Mouse (Mus musculus) layer of hippocampus, adult 8-10 months (tissue): ENCODE measurements at regions not wholly inside any gene's neighbourhood (a gene's known extent, or its start where the extent isn't known, plus 50 kb on each side); places are given as distances from the start of the nearest gene placed in this dataset.
"Not testable (repeated sequence)": the region's sequence is repeated elsewhere in the genome, so short reads cannot be mapped to it uniquely, and the experiment has no call there.

ENCODE experiments used
- DNase-seq, 2 experiments: peaks; one replicate each; pipeline ENCODE4 v3.0.0; 2022; ENCODE audit warnings: low spot score in 2 of 2

- no peak for DNase-seq
These were observed 114.4 kb downstream of the Dicer1 start for GRCm38 (mm10) chr12:104637046-104638032.

DNA sequence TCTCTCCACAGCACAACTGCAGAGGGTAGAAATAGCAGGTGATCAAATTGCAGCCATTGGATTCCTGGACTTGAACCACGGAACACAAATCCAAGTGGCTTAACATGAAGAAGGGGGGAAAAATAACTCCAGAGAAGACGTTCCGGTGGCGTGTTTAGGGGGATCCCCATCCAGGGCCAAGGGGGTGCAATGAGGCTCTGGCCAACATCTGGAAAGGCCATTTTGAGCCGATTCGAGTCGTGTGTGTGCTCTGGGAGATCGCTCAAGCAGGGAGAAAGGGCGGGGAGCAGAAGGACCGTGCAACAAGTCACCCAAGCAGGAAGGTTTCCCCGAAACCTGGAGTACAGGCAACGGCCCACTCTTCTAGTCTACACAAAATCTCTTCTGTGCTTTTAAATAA lies 115.3 kb downstream of the Dicer1 start:
- no peak for DNase-seq

- DNase-seq = no peak
These were observed 116.9 kb downstream of the Dicer1 start for GRCm38 (mm10) chr12:104634818-104635217.

DNA sequence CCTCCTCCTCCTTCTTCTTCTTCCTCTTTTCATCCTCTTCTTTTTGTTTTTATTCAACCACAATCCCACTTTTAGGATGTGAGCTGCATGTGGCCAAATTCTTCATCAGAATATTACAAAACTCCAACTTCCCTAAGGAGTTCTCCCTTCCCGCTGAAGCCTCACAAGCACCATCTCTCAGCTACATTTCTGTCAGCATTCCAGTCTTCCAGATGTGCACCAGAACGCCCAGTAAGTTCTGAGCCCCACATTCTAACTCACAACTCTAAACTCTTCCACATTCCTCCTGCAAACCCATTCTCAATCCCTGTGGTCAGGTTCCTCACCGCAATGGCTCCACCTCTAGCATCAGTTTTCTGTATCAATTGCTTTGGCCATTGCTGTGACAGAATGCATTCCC lies 121.2 kb downstream of the Dicer1 start:
- no peak for DNase-seq

DNA sequence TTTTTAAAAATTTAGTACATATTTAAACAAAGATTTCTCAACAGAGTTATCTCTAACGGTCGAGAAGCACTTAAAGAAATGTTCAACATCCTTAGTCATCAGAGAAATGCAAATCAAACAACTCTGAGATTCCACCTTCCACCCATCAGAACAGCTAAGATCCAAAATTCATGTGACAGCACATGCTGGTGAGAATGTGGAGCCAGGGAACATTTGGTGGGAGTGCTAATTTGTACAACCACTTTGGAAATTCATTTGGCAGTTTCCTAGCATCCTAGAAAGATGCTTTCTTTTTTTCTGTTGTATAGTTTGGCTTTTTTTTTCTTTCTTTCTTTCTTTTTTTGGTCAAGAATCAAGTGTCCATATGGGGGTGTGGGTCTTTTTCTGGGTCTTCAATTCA lies 122.3 kb downstream of the Dicer1 start:
- DNase-seq = peak in 1 of 2 experiments; percentile 19

DNA sequence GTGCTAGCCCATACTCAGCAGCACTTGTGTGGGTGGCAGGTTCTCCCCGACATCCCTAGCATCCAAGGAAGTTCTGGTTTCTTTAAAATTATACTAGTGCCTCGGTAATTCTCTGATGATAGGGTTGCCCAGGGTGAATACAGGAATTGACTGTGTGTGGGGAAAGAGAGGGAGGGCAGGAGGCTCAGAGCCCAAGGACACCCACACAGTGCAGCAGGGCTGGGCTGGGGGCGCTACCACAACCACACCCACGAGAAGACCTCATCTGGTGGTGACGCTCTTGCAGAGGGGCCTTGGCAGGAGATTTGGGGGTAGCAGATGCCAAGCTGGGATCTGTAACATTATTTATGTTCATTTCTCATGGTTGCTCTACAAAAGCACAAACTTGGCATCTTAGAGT lies 125.7 kb downstream of the Dicer1 start:
- no peak for DNase-seq

- no peak for DNase-seq
These were observed 127.7 kb downstream of the Dicer1 start for GRCm38 (mm10) chr12:104623896-104624685.

GRCm38 (mm10) chr12:104617111-104617725 lies 134.5 kb downstream of the Dicer1 start:
- peak; percentile 59 to 63 for DNase-seq

DNA sequence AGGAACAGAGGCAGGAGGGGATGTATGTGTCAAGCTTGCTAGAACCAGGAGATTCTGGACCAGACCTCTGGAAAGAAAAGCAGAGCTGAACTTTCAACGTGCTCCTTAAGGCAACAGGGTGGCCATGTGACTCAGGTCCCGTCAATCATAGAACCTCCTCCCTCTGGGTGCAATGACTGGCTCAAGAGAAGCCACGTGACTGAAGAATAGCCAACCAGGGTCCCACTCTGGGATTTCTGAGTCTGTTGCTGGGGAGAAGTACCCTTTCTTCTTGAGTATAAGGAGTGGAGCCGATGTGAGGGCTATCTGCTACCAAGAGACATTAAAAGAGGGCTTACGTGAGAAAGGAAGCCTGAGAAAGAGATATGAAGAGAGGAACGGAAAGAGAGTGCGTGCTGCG lies 137.5 kb downstream of the Dicer1 start:
- no peak for DNase-seq

GRCm38 (mm10) chr12:104609767-104610166 lies 136.6 kb upstream of the Gsc start:
- DNase-seq = peak in 1 of 2 experiments; percentile 12

- DNase-seq = not testable (repeated sequence)
These were observed 135.8 kb upstream of the Gsc start for GRCm38 (mm10) chr12:104608956-104609355.

DNA sequence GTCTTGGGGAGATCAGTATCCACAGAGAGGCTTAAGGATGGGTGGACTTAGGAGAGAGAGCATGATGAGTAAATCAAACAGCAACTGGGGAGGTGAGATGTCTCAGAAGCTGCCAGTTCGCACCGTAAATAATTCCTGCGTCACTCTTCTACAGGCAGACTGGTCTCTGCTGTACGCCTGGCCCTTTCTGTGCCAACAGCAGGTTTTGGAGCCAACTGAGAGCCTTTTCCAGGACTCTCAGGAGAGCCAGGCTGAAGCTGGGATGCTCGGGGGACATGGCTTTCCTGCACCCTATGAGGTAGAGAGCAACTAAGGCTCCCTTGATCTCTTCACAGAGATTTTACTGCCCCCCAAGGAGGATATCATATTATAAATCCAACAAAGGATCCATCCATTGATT lies 134.3 kb upstream of the Gsc start:
- no peak for DNase-seq

- DNase-seq = no peak
These were observed 132.6 kb upstream of the Gsc start for GRCm38 (mm10) chr12:104605535-104606399.

DNA sequence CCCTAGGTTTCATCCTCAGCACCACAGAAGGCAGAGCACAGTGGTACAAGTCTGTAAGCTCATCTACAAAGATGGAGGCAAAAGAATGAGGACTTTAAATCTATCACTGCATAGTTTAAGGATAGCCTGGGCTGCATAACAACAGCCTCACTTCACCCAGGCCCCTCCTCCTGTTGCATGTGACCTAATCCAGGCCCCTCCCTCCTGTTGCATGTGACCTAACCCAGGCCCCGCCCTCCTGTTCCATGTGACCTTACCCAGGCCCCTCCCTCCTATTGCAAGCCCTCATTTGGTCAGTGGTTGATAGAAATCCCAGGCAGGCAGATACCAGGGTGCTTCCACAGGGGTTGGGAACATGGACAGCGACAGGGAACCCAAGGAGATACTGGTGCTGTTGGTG lies 124.9 kb upstream of the Gsc start:
- no peak for DNase-seq

- DNase-seq = peak; percentile 49 to 53
These were observed 120.5 kb upstream of the Gsc start for GRCm38 (mm10) chr12:104593526-104594155.

DNA sequence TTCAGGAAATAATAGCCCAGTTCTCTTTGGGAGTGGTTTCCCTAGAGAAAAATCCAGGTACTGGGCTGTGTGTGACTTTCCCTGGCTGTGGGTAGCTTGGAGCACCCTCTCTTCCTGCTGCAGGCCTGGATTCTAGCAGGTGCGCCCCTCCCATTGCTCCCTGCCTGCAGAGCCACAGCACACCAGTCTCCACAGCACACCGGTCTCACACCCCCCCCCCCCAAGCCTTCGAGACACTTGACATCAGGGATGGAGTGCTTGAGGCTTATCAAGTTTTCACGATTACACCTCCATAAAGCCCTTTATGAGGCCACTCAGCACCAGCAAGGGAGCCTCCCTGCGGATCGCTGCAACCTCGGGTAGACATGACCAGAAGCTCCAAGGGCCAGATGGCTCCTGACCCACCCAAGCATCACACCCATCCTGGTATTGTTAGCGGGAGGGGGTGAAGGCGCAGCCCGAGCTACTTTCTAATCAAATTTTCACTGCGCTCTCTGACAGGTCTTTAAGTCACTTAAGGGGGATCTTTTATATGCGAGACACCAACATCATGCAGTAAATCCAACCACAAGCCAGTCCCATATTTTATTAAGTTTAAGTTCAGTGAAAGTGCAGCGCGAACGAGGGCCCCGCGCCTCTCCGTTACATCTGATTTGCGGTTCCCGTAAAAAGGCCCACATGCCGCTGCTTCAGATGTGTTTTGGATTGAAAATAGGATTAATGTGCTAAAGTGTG lies 119.8 kb upstream of the Gsc start:
- no peak for DNase-seq

DNA sequence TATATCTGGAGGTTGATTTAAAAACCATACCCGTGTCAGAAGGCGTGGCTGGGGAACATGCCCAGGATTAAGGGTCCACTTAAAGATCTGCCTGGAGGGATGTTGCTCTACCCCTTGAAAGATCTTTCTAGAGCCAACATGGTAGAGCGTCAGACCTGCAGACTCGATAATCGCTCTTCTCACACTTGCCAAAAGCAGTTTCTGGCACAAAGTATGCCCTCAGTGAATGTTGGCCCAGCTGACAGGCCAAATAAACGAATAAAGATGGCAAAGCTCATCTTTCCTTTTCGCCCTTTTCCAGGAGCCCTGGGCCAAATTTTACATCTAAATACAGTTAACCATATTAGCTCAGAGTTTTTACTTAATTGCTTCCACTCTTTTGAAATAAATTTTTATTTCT lies 118.4 kb upstream of the Gsc start:
- DNase-seq = no peak

DNA sequence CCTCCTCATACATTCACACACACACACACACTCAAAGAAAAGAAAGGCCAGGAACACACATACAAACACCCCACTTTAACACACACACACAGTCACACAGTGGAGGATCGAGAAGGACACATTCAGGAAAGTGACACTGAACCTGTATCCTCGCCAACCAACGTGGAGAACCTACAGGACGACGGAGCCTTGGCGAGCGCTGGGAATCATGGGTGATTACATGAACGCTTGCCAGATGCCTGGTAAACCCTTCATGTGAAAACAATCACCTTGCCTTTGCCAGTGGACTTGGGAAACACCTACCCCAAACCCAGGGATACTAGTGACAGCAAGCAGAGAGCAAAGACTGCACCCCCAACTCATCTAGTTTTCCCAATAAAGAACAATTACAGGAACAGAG lies 117.2 kb upstream of the Gsc start:
- no peak for DNase-seq

DNA sequence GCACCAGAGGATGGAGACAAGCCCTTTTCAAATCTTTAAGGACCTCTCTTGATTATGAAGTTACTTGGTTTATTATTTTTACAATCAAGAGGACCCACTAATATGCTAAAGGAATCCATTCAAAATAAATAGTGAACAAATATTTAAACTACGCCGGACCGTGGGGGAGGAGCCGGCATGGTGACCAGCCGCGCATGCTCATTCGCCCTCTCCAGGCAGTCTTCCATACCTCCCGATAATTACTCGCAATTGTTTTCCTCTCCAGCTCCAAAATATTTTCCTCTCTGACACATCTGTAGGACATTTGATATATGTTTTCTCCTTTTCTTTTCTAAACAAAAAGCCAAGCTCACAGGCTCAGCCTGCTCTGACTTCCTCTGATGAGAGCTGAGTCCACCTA lies 111.3 kb upstream of the Gsc start:
- DNase-seq = no peak

- DNase-seq = no peak
These were observed 107.7 kb upstream of the Gsc start for GRCm38 (mm10) chr12:104580796-104581195.
